Mouse (Mus musculus): ENCODE measurements at regions not wholly inside any gene's neighbourhood (a gene's known extent, or its start where the extent isn't known, plus 50 kb on each side); places are given as distances from the start of the nearest gene placed in this dataset.

- TF ChIP-seq CTCF (IDR thresholded peaks at IDR 0.05; ENCODE audit: control insufficient read depth, insufficient read depth, insufficient read length), result no peak
- TF ChIP-seq USF1 (IDR thresholded peaks at IDR 0.05; ENCODE audit: low read depth), result no peak
- no peak for TF ChIP-seq MAX (IDR thresholded peaks at IDR 0.05)
- TF ChIP-seq MYOG (IDR thresholded peaks at IDR 0.05; ENCODE audit: control insufficient read depth, extremely low read depth, insufficient read length), result no peak
- TF ChIP-seq MYOD1 (IDR thresholded peaks at IDR 0.05; ENCODE audit: control insufficient read depth, insufficient read length, low read depth), result no peak
- TF ChIP-seq CEBPB (IDR thresholded peaks at IDR 0.05; ENCODE audit: low read depth), result no peak
- TF ChIP-seq FOSL1 (IDR thresholded peaks at IDR 0.05; ENCODE audit: insufficient read depth, low read length, poor library complexity, severe bottlenecking), result no peak
These were observed 506.7 kb downstream of the Nuf2 start for GRCm38 (mm10) chr1:169024531-169024930.
